Mouse (Mus musculus): Measurements from ENCODE around the gene Lrrc42.

- TF ChIP-seq CTCF (IDR thresholded peaks at IDR 0.05; ENCODE audit: extremely low read depth, insufficient read length, insufficient replicate concordance, low read depth, low read length): no peak
- no peak for TF ChIP-seq POLR2A (IDR thresholded peaks at IDR 0.05; ENCODE audit: low read depth, low read length)
These were observed 49.5 kb upstream of the Lrrc42 start for GRCm38 (mm10) chr4:107302832-107303231.
